ENCODE assay signal across 26 mouse cellular contexts in genomic region chr3:62417458-62417857, GRCm38 (mm10).
"Had no signal": no experiment of that assay in that cellular context is flagged by ENCODE, and none has a peak within 500 bp of the region (broad histone marks: within the 10 kb centered on the region; RNA-seq: fewer than 3 reads in every experiment).

No protein-coding gene starts in this region.

- H3K27me3 ChIP-seq: heart, embryonic 13.5 days; heart, embryonic 15.5 days; hindbrain, embryonic 12.5 days; kidney, embryonic 15.5 days; limb, embryonic 12.5 days had no signal

- H3K27ac ChIP-seq: gastrocnemius, adult 2 months; heart, adult 2 months; heart, embryonic 13.5 days; heart, embryonic 15.5 days; hindbrain, embryonic 10.5 days; hindbrain, embryonic 12.5 days; hindbrain, embryonic 14.5 days; kidney, embryonic 15.5 days; kidney, postnatal 0 days; layer of hippocampus, adult 2 months; left cerebral cortex, adult 2 months; limb, embryonic 10.5 days; limb, embryonic 12.5 days had no signal

- H3K9ac ChIP-seq: heart, embryonic 13.5 days; heart, embryonic 15.5 days; hindbrain, embryonic 12.5 days; hindbrain, embryonic 14.5 days; kidney, embryonic 15.5 days; limb, embryonic 12.5 days had no signal

- H3K36me3 ChIP-seq: heart, embryonic 13.5 days; heart, embryonic 15.5 days; hindbrain, embryonic 12.5 days; limb, embryonic 10.5 days; limb, embryonic 12.5 days had no signal

- H3K4me1 ChIP-seq: hindbrain, embryonic 12.5 days; limb, embryonic 10.5 days; limb, embryonic 12.5 days had no signal

- H3K9me3 ChIP-seq: heart, embryonic 13.5 days; heart, embryonic 15.5 days; hindbrain, embryonic 10.5 days; hindbrain, embryonic 12.5 days; kidney, embryonic 15.5 days; limb, embryonic 10.5 days; limb, embryonic 12.5 days had no signal

- DNase-seq: gastrocnemius, adult 2 months; gastrocnemius, postnatal 10 days; gastrocnemius, postnatal 25 days; heart, adult 2 months; heart, postnatal 14 days; heart, postnatal 4 days; kidney, adult 18-20 months; kidney, adult 8-10 months; kidney, postnatal 25 days; liver had no signal

- ATAC-seq: forebrain, embryonic 16.5 days; hindbrain, embryonic 16.5 days; inflammation-experienced regulatory T-cells, adult 6 months had no signal

- H3K4me2 ChIP-seq: heart, embryonic 11.5 days; heart, embryonic 13.5 days; heart, embryonic 15.5 days; hindbrain, embryonic 12.5 days; hindbrain, embryonic 14.5 days; kidney, embryonic 15.5 days; limb, embryonic 12.5 days; liver, embryonic 11.5 days had no signal

- H3K4me3 ChIP-seq: gastrocnemius, adult 2 months; heart, adult 2 months; heart, embryonic 13.5 days; heart, embryonic 15.5 days; hindbrain, embryonic 10.5 days; hindbrain, embryonic 12.5 days; kidney, embryonic 15.5 days; layer of hippocampus, adult 2 months; left cerebral cortex, adult 2 months; limb, embryonic 10.5 days; limb, embryonic 12.5 days had no signal
